ENCODE assay signal across 13 mouse cellular contexts in the genomic region with DNA sequence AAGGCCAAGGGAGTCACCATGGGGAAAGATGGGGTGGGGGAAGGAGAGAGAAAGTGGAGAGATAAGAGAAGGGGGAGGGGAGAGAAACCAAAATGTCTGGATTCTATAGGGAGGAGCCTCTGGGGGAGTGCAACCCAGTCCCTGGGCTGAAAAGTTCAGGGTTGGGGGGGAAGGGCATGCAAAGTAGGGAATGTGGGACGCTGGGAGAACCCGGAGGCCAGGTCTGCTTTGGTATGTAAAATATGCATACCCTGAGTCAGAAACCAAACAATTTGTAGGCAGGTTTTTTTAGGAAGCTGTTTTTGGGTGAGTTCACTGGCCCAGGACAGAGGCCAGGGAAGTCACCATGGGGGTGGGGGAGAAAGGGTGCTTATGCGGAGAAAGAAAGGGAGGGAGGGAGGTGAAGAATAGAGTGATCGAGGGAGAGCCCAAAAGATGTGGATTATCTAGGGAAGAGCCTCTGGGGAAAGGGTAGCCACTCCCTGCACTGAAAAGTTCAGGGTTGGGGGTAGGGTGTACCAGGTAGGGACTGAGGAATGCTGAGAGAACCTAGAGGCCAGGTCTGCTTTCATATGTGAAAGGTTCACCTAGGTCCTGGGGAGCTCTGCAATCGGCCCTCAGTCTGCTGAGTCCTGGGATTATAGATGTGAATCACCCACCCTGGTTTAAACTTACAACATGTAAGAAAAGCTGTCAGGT. TPM values are rescaled to one million over a fixed set of nuclear protein-coding genes. Genes with fewer than 3 reads are reported as not detected.
DNase-seq lines count a peak whose midpoint lies in the region; ATAC-seq and TF ChIP-seq lines count a peak whose summit lies in the region.
"Had no signal": no experiment of that assay in that cellular context is flagged by ENCODE, and none has a peak within 500 bp of the region (broad histone marks: within the 10 kb centered on the region; RNA-seq: fewer than 3 reads in every experiment).

No protein-coding gene starts in this region.

- no peaks in the 10 kb centered on the region for H3K27me3 ChIP-seq in lung, postnatal 0 days (replicated peaks; ENCODE audit: insufficient read depth, low read length)
- no peaks in the 10 kb centered on the region for H3K27me3 ChIP-seq in kidney, adult 2 months (replicated peaks; ENCODE audit: control insufficient read depth, insufficient read depth, low read length)
- H3K27me3 ChIP-seq in forebrain, postnatal 0 days (ENCODE audit: insufficient read depth, low read length) = no peaks in the 10 kb centered on the region
- H3K27me3 ChIP-seq: neural tube, embryonic 15.5 days had no signal

- no peaks in the 10 kb centered on the region for H3K4me1 ChIP-seq in lung, postnatal 0 days (ENCODE audit: insufficient read depth, low read depth, low read length)
- peaks cover 17% of the 10 kb centered on the region; the same call in 1 of the 2 replicates for H3K4me1 ChIP-seq in kidney, adult 2 months (ENCODE audit: control insufficient read depth, insufficient read depth, low read length)
- H3K4me1 ChIP-seq in forebrain, postnatal 0 days (ENCODE audit: insufficient read depth) = no peaks in the 10 kb centered on the region
- H3K4me1 ChIP-seq: neural tube, embryonic 15.5 days had no signal

- H3K4me3 ChIP-seq in lung, postnatal 0 days (ENCODE audit: low read depth, low read length) = no peak overlapping the region
- no peak overlapping the region for H3K4me3 ChIP-seq in kidney, adult 2 months (ENCODE audit: insufficient read depth, low read depth, low read length)
- H3K4me3 ChIP-seq in forebrain, postnatal 0 days (ENCODE audit: low read depth, low read length) = no peak overlapping the region
- H3K4me3 ChIP-seq: midbrain, embryonic 10.5 days; neural tube, embryonic 15.5 days had no signal

- H3K27ac ChIP-seq in lung, postnatal 0 days (ENCODE audit: low read length) = 0 out of 2 replicates have a peak overlapping the region, but pooled peaks have one; percentile 32
- H3K27ac ChIP-seq in kidney, adult 2 months (ENCODE audit: insufficient read depth, low read depth, low read length) = peak overlapping the region; percentile 82
- no peak overlapping the region for H3K27ac ChIP-seq in forebrain, postnatal 0 days (ENCODE audit: low read depth, low read length)
- H3K27ac ChIP-seq: midbrain, embryonic 10.5 days; neural tube, embryonic 15.5 days had no signal

- H3K36me3 ChIP-seq in lung, postnatal 0 days (ENCODE audit: insufficient read depth, low read length) = peaks cover 14% of the 10 kb centered on the region; the same call in 1 of the 2 replicates
- H3K36me3 ChIP-seq in kidney, adult 2 months (ENCODE audit: control insufficient read depth, insufficient read depth, low read length) = peaks cover 7% of the 10 kb centered on the region; the same call in 1 of the 2 replicates
- H3K36me3 ChIP-seq in forebrain, postnatal 0 days (ENCODE audit: insufficient read depth) = peaks cover 12% of the 10 kb centered on the region

- DNase-seq in lung, postnatal 0 days (ENCODE audit: low spot score) = peak; percentile 51
- no peak for DNase-seq in lung, postnatal 14 days
- DNase-seq in R1 (ENCODE audit: low read depth, low spot score) = peak; percentile 98
- peak; percentile 65 for DNase-seq in kidney, adult 2 months
- peak; percentile 40 for DNase-seq in mesoderm, embryonic 11.5 days (ENCODE audit: low read depth, low spot score)
- no peak for DNase-seq in spleen, postnatal 36 days (ENCODE audit: low spot score in 2 of 2)
- no peak for DNase-seq in forebrain, postnatal 0 days
- DNase-seq: cerebellum, postnatal 36 days; heart, adult 18-20 months; right cerebral cortex, postnatal 4 days; thymus, postnatal 25 days had no signal

- TF ChIP-seq CTCF in lung, postnatal 0 days (IDR thresholded peaks at IDR 0.05) = no peak
- no peak for TF ChIP-seq CTCF in kidney, adult 2 months (conservative IDR thresholded peaks at IDR 0.05; ENCODE audit: insufficient read depth, insufficient read length, low read depth, low read length)
- no peak for TF ChIP-seq CTCF in forebrain, postnatal 0 days (IDR thresholded peaks at IDR 0.05; ENCODE audit: low read depth)

- peak; percentile 83 for ATAC-seq in lung, postnatal 0 days
- no peak for ATAC-seq in forebrain, postnatal 0 days

- H3K9ac ChIP-seq in lung, postnatal 0 days (replicated peaks; ENCODE audit: low read depth) = no peak overlapping the region
- H3K9ac ChIP-seq in forebrain, postnatal 0 days = no peak overlapping the region
- H3K9ac ChIP-seq: neural tube, embryonic 15.5 days had no signal

- no peak for TF ChIP-seq POLR2A in kidney, adult 2 months (IDR thresholded peaks at IDR 0.05; ENCODE audit: low read depth, low read length)

- 34% methylated on average over 5 of the region's 5 CpGs for WGBS in lung, postnatal 0 days
- 27% methylated on average over 5 of the region's 5 CpGs for WGBS in kidney, adult 2 months
- WGBS in forebrain, postnatal 0 days = 45% methylated on average over 5 of the region's 5 CpGs

- H3K4me2 ChIP-seq in lung, postnatal 0 days (replicated peaks; ENCODE audit: low read depth, low read length) = no peak overlapping the region
- H3K4me2 ChIP-seq in forebrain, postnatal 0 days (ENCODE audit: low read depth) = no peak overlapping the region
- H3K4me2 ChIP-seq: neural tube, embryonic 15.5 days had no signal

- no peak for TF ChIP-seq EP300 in lung, postnatal 0 days (IDR thresholded peaks at IDR 0.05)

- no peaks in the 10 kb centered on the region for H3K9me3 ChIP-seq in lung, postnatal 0 days (ENCODE audit: low read length)
- H3K9me3 ChIP-seq in forebrain, postnatal 0 days (ENCODE audit: low read length) = no peaks in the 10 kb centered on the region
- H3K9me3 ChIP-seq: midbrain, embryonic 10.5 days; neural tube, embryonic 15.5 days had no signal

RNA-seq across cellular contexts. Expression of gene Tom1, which starts 15.1 kb away (rescaled TPM):
- polyA plus RNA-seq in lung, postnatal 0 days (2015; fragmentation: Nextera tagmentation; extraction: Ambion mirVana) = 29.7 and 34.3 TPM in 2 replicates
- polyA plus RNA-seq in kidney, adult 2 months (2012; rRNA removed) = 84.8 and 89.1 TPM in 2 replicates
- total RNA-seq in forebrain, postnatal 0 days (2014; rRNA removed) = 21.8 and 24.6 TPM in 2 replicates
- polyA plus RNA-seq in forebrain, postnatal 0 days (2015; fragmentation: Nextera tagmentation; extraction: Ambion mirVana) = 30.6 and 35.9 TPM in 2 replicates

RNA-seq across cellular contexts. Expression of gene Hmgxb4, which starts 25.3 kb away (rescaled TPM):
- polyA plus RNA-seq in lung, postnatal 0 days (2015; fragmentation: Nextera tagmentation; extraction: Ambion mirVana) = 17.9 and 21.2 TPM in 2 replicates
- 13.3 and 13.7 TPM in 2 replicates for polyA plus RNA-seq in kidney, adult 2 months (2012; rRNA removed)
- 70.9 and 84.2 TPM in 2 replicates for total RNA-seq in forebrain, postnatal 0 days (2014; rRNA removed)
- polyA plus RNA-seq in forebrain, postnatal 0 days (2015; fragmentation: Nextera tagmentation; extraction: Ambion mirVana) = 19.0 and 26.9 TPM in 2 replicates

Comparison
In these comparisons a context has a peak if more than half of its experiments do, and no peak if none do; other contexts are left out.
1. DNase-seq: peak in lung, postnatal 0 days (single experiment), R1 (single experiment), kidney, adult 2 months (single experiment) and mesoderm, embryonic 11.5 days (single experiment); none in lung, postnatal 14 days (single experiment), spleen, postnatal 36 days (0 of 2) and forebrain, postnatal 0 days (single experiment).